Mouse (Mus musculus) spleen, adult 2 months (tissue): ENCODE results near the gene Srp14.

Experiments used
- CTCF ChIP-seq: fragments of 200-500 bp; IDR thresholded peaks from 2 replicates; pipeline ENCODE4 v1.5.1; 2011; ENCODE audit warnings: mild to moderate bottlenecking, inconsistent platforms; ENCODE audit not compliant: insufficient read depth, insufficient read length, insufficient replicate concordance; ENCODE audit errors: extremely low read depth
- POLR2A ChIP-seq: fragments of 200-500 bp; IDR thresholded peaks from 2 replicates; pipeline ENCODE4 v1.6.1; 2011; ENCODE audit warnings: low read depth, low read length, inconsistent platforms

DNA sequence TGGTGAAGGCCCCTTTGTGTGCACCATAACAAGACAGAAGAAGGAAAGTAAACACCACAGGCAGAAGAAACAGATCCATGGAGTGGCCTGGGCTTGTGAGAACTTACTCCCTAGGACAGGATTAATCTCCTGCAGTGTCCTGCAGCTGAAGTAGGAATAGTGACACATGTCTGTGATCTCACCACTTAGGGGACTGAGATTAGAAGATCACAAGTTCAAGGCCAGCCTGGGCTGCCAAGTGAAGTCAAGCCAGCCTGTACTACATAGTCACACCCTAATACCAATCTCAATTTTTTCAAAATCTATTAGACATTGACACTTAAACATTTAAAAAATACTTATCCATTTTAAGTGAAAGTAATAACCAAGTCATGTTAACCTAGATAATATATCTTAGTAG lies 11.2 kb downstream of the Srp14 start:
- TF ChIP-seq CTCF (no peak), POLR2A (no peak)
